Mouse (Mus musculus): Measurements from ENCODE around the gene Hoxd11.

Gene Hoxd11

DNA sequence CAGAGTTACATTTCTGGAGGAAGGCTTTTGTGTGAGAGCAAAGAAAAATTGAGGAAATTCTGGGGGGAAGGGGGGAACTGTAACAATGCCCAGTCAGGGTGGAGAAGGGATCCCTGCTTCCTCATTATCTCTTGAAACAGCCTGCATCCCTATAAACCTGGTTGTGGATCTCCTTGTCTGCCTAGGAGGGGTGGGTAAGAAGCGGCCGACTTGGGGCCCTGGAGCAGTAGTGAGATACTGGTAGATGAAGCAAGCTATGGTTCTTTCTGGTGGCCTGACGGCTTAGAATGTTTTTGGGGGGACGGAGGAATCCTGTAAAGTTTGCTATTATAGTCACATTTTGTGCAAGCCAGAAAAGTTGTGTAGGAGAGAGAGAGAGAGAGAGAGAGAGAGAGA lies 14.1 kb downstream of the Hoxd11 start:
- no peak for ATAC-seq (ENCODE audit: insufficient number of reproducible peaks, low FRiP score, low TSS enrichment)

DNA sequence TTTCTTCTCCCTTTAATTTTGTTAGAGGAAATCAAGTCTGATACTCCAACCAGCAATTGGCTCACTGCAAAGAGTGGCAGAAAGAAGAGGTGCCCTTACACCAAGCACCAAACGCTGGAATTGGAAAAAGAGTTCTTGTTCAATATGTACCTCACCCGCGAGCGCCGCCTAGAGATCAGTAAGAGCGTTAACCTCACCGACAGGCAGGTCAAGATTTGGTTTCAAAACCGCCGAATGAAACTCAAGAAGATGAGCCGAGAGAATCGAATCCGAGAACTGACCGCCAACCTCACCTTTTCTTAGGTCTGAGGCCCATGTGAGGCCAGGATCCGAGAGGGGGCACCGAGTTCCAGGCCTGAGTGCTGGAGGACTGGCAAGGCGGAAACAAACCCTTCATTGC lies 14.7 kb downstream of the Hoxd11 start:
- no peak for ATAC-seq (ENCODE audit: insufficient number of reproducible peaks, low FRiP score, low TSS enrichment)

DNA sequence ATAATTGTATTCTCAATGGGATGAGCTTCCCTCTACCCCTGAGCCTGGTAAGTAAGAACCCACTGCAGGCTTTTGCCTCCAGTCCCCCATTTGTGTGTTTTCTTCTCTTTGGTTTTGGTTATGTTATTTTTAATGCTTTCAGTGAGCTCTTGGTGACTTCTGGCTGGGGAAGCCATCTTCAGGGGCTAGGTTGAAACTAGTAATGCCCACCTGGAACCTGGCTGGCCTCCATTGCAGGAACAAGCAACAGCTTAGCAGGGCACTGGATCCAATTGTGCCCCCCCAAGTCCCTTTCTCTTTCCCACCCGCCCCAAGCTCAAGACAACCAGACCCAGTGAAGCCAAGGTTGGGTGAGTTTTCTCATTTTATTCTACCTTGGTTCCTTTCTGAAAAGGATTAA lies 16.0 kb downstream of the Hoxd11 start:
- no peak for ATAC-seq (ENCODE audit: insufficient number of reproducible peaks, low FRiP score, low TSS enrichment)

DNA sequence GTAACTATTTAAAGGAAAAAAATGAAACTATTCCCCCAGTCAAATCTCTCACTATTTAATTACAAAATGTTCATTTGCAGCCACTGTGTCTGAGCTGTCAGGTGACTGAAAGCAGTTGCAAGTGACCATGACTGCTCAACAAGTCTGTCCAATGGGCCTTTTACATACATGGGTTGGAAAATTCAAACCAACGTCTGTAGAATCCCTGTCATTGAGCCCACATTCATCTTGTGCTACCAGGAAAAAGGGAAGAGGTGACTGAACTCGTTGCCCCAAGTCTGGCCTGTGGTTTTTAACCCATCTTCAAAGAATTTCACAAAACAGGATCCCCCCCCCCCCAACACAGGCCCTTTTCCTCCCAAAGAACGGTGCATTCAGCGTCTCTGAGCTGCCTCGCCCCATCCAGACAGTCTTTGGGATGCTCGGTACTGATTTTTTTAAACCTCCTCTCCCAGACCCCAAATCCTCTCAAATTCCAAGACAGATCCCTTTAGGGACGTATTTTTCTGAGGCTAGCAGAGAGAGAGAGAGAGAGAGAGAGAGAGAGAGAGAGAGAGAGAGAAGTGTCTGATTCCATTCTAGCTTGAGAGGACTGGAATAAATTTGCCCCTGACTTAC lies 16.6 kb downstream of the Hoxd11 start:
- no peak for ATAC-seq (ENCODE audit: insufficient number of reproducible peaks, low FRiP score, low TSS enrichment)

DNA sequence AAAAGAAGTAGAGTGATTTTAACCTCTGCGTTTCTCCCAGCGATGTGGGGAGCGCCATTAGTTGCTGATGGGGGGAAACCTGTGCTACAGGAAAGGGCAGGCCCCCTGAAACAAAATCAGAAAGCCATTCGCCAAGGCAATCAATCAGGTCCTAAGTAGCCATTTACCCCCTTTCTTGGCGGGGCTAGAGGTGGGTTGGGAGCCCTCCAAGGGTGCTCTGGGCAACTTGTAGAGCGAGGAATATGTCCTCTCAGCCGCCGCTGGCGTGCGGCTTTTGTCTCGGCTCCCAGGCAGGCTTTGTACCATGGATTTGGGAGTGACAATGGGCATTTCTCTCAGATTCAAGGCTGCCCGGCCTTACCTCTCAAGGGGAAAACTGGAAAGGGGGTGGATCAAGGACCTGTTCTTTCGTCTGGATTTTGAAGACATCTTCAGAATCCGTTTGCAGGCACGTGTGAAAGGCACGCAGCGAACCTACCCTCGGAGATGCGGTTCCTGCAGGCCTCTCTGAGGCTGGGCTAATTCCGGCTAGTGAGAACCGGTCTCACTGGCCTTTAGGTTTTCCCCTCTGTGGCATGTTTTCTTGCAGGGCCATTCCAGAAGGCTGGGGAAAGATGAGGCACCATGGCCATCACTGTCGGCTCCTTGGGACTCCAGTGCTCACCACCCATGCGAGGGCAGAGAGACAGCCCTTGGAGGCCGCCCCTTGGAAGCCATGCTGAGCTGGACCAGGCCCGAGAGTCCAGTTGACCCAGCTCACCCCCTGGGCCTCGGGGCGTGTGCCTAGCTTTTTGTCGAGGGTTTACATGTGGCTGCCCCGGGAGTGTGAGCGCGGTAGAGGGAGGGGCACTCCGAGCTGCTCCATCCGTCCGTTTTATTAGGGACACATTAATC lies 17.3 kb downstream of the Hoxd11 start:
- no peak for ATAC-seq (ENCODE audit: insufficient number of reproducible peaks, low FRiP score, low TSS enrichment)

DNA sequence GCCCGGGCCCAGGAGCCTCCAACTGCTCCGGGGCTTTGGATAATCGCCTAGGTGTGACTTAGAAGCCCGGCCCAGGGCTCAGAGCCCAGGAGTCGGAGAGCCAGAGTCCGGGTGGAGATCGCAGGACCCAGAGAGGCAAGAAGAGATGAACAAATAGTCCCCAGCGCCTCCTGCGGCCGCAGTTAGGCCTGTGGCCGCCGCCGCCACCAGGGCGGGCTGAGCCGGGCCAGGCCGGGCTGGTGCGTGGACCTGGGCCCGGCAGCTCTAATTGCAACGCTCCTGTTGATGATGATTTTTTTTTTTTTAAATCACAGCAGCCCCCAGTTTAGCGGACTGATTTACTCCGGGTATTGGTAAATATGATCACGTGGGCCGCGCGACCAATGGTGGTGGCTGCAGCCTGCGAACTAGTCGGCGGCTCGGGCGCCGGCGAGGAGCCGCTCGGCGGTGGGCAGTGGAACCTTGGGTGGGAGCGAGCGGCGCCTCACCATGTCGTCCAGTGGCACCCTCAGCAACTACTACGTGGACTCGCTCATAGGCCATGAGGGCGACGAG lies 18.3 kb downstream of the Hoxd11 start, which contains the start of gene Hoxd9:
Gene Hoxd9, plus strand, starts transcription at position 161 of the 555 bp plus-strand sequence.
- ATAC-seq (ENCODE audit: insufficient number of reproducible peaks, low FRiP score, low TSS enrichment): no peak

DNA sequence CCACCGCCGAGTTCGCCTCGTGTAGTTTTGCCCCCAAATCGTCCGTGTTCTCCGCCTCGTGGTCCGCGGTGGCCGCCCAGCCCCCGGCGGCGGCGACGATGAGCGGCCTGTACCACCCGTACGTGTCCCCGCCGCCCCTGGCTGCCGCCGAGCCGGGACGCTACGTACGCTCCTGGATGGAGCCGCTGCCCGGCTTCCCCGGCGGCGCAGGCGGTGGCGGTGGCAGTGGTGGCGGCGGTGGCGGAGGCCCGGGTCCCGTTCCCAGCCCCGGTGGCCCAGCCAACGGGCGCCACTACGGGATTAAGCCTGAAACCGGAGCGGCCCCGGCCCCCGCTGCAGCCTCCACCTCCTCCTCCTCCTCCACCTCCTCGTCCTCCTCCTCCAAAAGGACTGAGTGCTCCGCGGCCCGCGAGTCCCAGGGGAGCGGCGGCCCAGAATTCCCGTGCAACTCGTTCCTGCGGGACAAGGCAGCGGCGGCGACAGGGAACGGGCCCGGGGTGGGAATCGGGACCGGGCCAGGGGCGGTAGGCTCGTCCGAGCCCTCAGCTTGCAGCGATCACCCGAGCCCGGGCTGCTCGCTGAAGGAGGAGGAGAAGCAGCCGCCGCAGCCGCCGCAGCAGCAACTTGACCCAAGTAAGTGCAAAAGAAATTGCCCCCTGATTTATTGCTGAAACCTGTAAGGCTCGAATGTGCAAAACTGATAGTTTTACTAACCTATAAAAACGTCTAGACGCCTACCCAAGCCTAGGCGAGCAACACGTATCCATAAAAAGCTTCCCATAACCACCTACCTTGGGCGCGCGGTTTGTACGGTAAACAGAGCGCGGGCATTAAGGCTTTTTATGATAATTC lies 19.1 kb downstream of the Hoxd11 start:
- no peak for ATAC-seq (ENCODE audit: insufficient number of reproducible peaks, low FRiP score, low TSS enrichment)

DNA sequence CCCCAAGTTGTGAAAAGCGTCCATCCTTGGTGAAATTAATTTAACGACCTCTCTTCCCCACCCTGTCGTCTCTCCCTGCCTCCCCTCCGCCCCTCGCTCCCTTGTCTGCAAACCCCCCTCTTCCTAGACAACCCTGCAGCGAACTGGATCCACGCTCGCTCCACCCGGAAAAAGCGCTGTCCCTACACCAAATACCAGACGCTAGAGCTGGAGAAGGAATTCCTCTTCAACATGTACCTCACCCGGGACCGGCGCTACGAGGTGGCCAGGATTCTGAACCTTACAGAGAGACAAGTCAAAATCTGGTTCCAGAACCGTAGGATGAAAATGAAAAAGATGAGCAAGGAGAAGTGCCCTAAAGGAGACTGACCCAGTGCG lies 19.7 kb downstream of the Hoxd11 start:
- ATAC-seq (ENCODE audit: insufficient number of reproducible peaks, low FRiP score, low TSS enrichment): no peak

DNA sequence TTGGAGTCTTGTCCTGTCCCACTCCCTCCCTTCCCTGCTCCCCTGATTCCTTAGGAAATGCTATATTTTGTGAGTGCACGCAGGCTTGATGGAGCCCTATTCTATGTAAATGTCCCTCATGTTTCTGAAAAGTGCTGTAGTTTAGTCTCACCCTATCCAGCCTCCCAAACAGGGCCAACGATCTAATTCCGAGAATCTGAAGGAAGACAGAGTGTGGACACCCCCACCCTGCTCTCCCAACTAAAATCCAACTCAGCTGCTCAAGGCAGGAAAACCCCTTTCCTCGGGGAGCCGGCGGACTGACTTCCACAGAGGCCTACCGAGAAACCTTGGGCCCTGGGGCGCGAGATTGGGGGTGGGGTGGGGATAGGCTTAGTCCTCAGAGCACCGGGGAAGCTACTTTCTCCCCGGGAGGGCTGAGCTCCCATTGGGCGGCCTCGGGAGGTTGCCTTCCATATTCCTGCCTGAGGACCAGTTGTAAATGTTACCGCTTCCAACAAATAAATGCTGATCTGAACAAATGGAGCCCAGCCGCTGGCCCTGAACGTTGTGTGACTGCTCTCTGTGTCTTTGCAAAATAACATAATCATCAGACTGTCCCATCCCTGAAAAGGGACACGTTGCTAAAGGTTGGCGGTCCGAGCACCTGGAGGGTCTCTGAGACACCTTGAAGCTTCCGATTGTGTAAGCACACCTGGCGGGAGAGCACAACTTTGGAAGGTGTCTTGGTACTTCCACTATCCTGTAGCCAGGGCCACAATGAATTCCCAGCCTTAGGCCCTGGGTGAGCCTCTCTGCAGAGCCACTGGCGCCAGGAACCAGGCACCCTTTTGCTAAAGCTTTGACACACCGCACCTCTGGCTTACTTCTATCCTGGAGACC lies 20.5 kb downstream of the Hoxd11 start:
- ATAC-seq (ENCODE audit: insufficient number of reproducible peaks, low FRiP score, low TSS enrichment): no peak

DNA sequence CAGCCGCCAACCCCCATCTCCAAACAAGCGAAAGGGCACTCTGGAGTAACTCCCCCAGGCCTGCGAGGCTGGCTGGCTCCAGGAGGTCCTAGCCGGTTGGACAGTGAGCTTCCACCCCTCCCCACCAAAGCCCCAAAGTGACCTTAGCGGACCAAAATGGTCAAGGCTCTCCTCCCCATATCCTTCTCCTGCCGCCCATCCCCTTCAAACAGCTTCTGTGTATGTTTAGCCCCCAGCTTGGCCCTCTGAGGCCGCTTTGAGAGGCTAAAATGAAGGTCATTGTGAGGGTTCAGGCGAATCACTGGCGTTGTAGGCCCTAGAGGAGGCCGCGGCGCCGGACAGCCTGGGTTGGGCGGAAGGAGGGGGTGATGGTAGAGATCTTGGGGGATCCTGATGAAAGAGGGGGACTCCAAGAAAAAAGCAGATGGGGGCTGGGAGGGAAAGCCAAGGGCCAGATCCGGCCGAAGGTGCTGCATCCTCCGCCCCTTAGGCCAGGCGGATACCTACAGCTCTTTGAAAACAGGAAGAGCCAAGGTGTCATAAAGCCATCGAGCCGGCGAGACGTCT lies 21.3 kb downstream of the Hoxd11 start:
- ATAC-seq (ENCODE audit: insufficient number of reproducible peaks, low FRiP score, low TSS enrichment): no peak

DNA sequence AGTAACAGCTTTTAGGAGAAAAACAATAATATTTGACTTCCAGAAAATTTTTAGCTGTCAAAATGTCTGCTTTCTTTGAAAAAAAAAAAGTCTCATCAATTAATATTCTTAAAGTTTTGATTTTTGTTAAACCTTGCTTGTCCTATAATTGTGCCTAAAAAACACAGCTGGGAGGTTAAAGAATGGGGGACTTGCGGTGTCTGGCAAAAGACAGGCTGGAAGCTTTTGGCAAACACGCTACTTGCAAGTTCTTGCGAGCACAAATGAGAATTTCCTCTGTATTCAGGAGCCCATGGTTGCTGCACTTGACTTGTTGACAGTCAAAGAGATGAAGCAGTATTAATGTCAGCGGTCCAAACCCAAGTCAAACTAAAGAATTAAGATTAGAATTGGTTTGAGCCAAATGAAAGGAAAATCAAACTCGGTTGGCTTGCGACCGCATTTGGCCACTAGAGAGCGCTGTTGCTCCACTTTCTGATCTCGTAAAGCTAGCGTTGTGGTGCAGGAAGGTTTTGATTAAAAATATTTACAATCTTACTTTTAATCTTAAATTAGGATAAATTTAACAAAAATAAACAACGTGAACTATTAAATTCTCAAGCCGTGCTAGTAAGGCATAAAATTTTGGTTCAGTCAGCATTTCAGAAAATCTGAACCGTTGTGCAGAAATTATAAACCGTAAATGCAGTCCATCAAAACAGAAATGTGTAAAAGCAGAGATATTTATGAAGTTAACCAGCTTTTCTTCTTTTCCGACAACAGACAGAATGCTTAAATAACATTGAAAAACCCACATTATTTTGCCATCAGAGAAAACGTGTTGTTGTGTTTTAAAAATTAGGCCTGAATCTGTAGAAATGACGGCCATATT lies 22.8 kb downstream of the Hoxd11 start:
- no peak for ATAC-seq (ENCODE audit: insufficient number of reproducible peaks, low FRiP score, low TSS enrichment)

DNA sequence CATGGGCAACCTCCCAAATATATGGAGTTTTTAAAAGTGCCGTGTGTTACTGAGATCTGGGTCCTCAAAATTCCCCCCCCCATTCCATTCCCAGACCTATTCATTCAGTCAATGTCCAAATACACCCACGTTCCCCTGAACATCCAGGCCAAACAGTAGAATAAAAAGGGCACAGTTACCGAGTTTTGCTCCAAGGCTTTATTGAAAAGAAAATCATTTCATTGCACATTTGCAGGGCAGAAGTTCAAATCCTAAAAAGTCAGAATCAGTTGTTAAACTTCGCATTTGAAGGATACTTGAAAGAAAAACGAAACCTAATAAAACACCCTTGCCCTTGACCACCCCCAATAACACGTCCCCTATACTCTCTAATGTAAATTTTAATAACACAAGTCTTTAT lies 23.5 kb downstream of the Hoxd11 start:
- no peak for ATAC-seq (ENCODE audit: insufficient number of reproducible peaks, low FRiP score, low TSS enrichment)

DNA sequence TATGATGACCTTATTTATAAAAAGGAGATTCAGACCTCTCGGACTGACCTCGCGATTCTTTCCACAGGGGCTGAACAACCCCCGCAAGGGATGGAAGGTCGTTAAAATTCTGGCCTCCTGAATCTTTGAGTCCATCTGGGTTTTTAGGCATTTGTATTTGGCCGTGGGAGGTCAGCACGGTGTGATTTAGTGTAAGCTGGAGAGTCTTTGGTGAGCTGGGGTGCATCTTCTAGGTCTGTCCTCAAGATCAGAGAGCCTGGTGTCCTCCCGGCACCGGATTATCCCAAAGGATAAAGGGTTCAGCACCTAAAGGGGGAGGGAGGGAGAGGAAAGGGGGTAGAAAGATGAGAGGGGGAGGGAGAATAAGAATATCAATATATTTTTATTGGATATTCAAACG lies 24.0 kb downstream of the Hoxd11 start:
- no peak for ATAC-seq (ENCODE audit: insufficient number of reproducible peaks, low FRiP score, low TSS enrichment)

DNA sequence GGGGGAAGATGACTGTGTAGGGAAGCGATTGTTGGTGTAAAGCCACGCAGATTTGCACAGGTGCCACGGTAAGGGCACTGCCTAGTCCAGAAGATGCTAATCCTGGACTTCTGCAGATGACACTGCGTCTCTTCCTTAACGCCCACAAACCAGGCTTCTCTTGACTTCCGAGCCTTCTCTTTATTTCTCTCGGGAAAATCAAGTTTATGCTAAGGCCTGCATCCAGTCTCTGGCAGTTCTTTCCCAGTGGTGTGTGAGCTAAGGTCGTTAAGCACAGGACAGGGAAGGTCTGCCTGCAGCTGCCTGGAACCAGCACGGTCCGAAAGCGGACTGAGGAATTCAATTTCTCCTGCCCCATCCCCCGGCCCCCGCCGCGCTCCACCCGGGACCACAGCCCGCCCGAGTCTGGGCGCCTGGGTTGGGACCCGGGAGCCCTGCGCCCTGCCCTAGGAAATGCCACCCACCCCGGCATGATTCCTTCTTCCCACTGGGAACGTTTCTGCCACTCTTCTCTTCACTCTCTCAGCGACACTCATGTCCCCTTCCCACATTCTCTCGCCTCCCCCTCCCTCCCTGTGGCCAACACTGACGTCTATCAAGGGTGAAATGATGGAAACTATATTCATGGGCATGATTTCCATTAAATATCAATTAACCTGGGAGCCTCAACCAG lies 24.5 kb downstream of the Hoxd11 start:
- no peak for ATAC-seq (ENCODE audit: insufficient number of reproducible peaks, low FRiP score, low TSS enrichment)

DNA sequence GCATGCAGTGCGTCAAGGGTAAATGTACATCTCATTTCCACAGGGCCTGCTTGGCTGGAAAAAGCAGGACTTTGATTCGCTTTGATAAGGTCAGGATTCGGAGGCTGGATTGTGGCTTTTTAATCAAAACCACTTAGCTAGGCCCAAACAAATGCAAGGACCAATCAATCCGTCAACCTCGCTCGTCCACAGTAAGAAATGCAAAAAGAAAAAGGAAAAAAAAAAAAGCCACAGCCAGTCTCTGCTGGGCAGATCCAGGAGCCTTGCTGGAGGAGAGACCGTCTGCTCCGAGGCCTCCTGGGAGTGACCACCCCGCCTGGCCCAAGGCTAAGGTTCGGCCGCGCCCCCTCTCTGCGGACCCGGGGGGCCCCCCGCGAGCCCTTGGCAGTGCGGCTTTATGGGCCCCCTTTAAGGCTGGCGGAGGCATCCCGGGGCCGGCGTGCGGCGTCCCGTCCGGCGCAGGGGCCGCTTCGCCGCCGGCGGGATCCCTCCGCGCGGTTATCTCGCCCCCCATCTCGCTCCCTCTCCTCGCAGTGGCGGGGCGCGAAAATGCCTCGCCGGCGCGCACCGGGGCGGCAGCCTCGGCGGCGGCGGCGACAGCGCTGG lies 25.1 kb downstream of the Hoxd11 start, which contains the start of gene Hoxd8:
Gene Hoxd8, plus strand, starts transcription at position 223 of the 606 bp plus-strand sequence.
- no peak for ATAC-seq (ENCODE audit: insufficient number of reproducible peaks, low FRiP score, low TSS enrichment)

DNA sequence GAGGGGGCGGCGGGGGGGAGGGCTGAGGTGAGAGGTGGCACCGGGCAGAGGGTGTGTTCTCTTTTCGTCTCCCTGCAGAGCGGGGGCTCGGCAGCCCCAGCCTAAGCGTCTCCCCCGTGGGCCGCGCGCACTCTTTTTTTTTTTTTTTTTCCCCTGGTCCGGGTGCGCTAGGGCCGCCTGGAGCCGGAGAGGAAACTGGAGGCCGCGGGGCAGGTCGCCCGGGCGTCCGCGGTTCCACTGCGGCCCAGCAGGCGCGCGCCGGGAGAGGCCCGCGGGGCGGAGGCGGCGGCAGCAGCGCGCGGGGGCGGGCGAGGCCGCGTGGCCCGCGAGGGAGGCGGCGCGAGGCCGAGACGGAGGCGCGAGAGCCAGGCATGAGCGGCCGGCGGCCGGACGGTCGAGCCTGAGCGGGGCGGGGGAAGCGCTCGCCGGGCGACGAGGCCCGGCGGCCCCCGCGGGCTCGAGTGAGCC lies 25.7 kb downstream of the Hoxd11 start:
- ATAC-seq (ENCODE audit: insufficient number of reproducible peaks, low FRiP score, low TSS enrichment): no peak

DNA sequence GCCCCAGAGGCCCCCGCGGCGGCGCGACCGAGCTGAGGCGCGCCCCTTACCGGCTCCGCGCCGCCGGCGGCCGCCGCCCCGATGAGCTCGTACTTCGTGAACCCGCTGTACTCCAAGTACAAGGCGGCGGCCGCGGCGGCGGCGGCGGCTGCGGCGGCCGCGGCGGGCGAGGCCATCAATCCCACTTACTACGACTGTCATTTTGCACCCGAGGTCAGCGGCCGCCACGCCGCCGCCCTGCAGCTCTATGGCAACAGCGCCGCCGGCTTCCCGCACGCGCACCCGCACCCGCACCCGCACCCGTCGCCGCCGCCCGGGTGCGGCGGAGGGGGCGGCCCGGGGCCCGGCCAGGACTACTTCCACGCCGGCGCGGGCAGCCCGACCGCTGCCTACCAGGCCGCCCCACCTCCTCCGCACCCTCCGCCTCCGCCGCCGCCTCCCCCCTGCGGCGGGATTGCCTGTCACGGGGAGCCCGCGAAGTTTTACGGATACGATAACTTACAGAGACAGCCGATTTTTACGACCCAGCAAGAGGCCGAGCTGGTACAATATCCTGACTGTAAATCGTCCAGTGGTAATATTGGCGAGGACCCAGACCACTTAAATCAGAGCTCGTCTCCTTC lies 26.2 kb downstream of the Hoxd11 start:
- no peak for ATAC-seq (ENCODE audit: insufficient number of reproducible peaks, low FRiP score, low TSS enrichment)
